Mouse (Mus musculus) hindbrain, embryonic 12.5 days (tissue): Measurements from ENCODE around the gene Hsp90ab1. TPM values are rescaled to one million over a fixed set of nuclear protein-coding genes. Genes with fewer than 3 reads are reported as not detected.

Experiments used
- ATAC-seq: fragments of 200-750 bp; cut with Nextera tagmentation; 2 replicates; pipeline ENCODE4 v1.8.0; 2017; ENCODE audit warnings: moderate TSS enrichment; ENCODE audit not compliant: low FRiP score
- H3K27ac ChIP-seq: fragments of 300-500 bp; sonication (generic); 2 replicates; pipeline ENCODE4 v1.5.1; 2016; ENCODE audit warnings: mild to moderate bottlenecking
- H3K27me3 ChIP-seq: fragments of 300-500 bp; sonication (generic); 2 replicates; pipeline ENCODE4 v1.6.1; 2016; ENCODE audit warnings: mild to moderate bottlenecking
- H3K36me3 ChIP-seq: fragments of 300-500 bp; sonication (generic); 2 replicates; pipeline ENCODE4 v1.6.1; 2016; ENCODE audit warnings: mild to moderate bottlenecking
- H3K4me1 ChIP-seq: fragments of 300-500 bp; sonication (generic); 2 replicates; pipeline ENCODE4 v1.6.1; 2016
- H3K4me2 ChIP-seq: fragments of 300-500 bp; sonication (generic); replicated peaks from 2 replicates; pipeline ENCODE4 v1.6.1; 2016; ENCODE audit warnings: mild to moderate bottlenecking
- H3K4me3 ChIP-seq: fragments of 300-500 bp; sonication (generic); 2 replicates; pipeline ENCODE4 v1.5.1; 2016; ENCODE audit warnings: mild to moderate bottlenecking
- H3K9ac ChIP-seq: fragments of 300-500 bp; sonication (generic); 2 replicates; pipeline ENCODE4 v1.6.1; 2016; ENCODE audit warnings: mild to moderate bottlenecking, moderate library complexity
- H3K9me3 ChIP-seq: fragments of 300-500 bp; sonication (generic); replicated peaks from 2 replicates; pipeline ENCODE4 v1.6.1; 2016; ENCODE audit warnings: mild to moderate bottlenecking
- WGBS: fragments of 180-500 bp; shearing (Covaris S2); methylation state at CpG from one replicate; pipeline ENCODE4 v1.1.7; 2016; 5-methylcytosine and 5-hydroxymethylcytosine counted together
- polyA plus RNA-seq: library from polyadenylated mRNA; unstranded; fragments of >200 nt; fragmentation: Nextera tagmentation; extraction: Ambion mirVana; gene quantifications from 2 replicates; pipeline ENCODE4 v1.2.1, GENCODE M21; 2016

Hsp90ab1 gene
- polyA plus RNA-seq, 1 experiment from 2014 or later = 1,487 TPM

- Histone ChIP-seq H3K4me2 (peak overlapping the region; percentile 71), H3K36me3 (peaks cover 11% of the 10 kb centered on the region), H3K9me3 (no peaks in the 10 kb centered on the region), H3K4me1 (peaks cover 45% of the 10 kb centered on the region), H3K27ac (no peak overlapping the region), H3K9ac (peak overlapping the region; percentile 97; the same call in 1 of the 2 replicates), H3K27me3 (peaks cover 35% of the 10 kb centered on the region), H3K4me3 (0 out of 2 replicates have a peak overlapping the region, but pooled peaks have one; percentile 94)
- ATAC-seq = no peak
- WGBS = 28% methylated on average over 5 of the region's 5 CpGs
Measured at GRCm38 (mm10) chr17:45550253-45550652, 22.8 kb downstream of the Hsp90ab1 start.

- Histone ChIP-seq H3K36me3 (peaks cover 16% of the 10 kb centered on the region), H3K9ac (peak within 1 kb of the TSS; percentile 97), H3K27ac (peak within 1 kb of the TSS; percentile 96), H3K27me3 (peaks cover 41% of the 10 kb centered on the region), H3K4me2 (peak within 1 kb of the TSS; percentile 71), H3K4me3 (peak within 1 kb of the TSS; percentile 94), H3K9me3 (no peaks in the 10 kb centered on the region), H3K4me1 (peaks cover 50% of the 10 kb centered on the region)
- ATAC-seq = peak; percentile 34
- WGBS = 0% methylated on average over 12 of the region's 29 CpGs
Measured at GRCm38 (mm10) chr17:45549617-45550181, 23.4 kb downstream of the Hsp90ab1 start, which contains the start of gene Tmem151b. Gene Tmem151b (minus strand): TSS chr17:45549677.

GRCm38 (mm10) chr17:45548541-45549512 is 24.2 kb downstream of the Hsp90ab1 start:
- H3K27ac ChIP-seq = peak overlapping the region; percentile 96
- WGBS = 3% methylated on average over 58 of the region's 68 CpGs

DNA sequence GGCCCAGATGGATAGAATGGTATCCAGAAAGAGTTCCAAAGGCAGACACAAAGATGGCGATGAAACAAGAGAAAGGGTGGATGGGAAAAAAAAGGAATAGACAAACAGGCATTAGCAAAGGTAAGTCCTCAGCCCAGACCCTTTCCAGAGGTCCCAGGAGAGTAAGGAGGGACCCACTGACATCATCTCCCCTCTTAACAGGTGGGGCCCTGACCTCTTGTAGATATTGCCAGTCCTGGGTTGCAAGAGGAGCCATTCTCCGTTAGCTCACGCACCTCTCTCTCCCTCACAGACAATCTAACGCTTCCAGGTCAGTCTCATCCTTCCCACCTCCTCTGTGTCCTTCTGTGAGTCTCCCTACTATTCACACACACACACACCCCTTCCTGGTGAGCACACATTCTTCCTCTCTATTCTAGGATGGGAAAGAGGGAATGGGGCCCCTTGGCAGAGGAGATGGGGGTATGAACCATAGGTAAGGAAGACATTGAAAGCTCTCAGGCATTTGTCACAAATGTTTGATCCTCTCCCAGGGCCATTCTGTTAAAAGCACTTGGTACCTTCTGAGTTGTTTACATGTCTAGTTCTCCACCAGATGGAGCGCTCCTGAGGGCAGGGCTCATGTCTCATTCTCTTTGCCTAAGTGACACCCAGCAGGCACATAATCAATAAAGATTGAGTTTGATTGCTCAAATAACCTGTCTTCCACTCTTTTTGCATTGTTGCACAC is 25.4 kb downstream of the Hsp90ab1 start:
- no peak for ATAC-seq
- no peaks in the 10 kb centered on the region for H3K9me3 ChIP-seq
- no peak overlapping the region for H3K4me3 ChIP-seq
- no peak overlapping the region for H3K27ac ChIP-seq
- H3K4me2 ChIP-seq = peak overlapping the region; percentile 71
- peaks cover 62% of the 10 kb centered on the region for H3K4me1 ChIP-seq
- peaks cover 20% of the 10 kb centered on the region for H3K36me3 ChIP-seq
- peaks cover 57% of the 10 kb centered on the region for H3K27me3 ChIP-seq
- WGBS = 78% methylated on average over 5 of the region's 5 CpGs
- no peak overlapping the region for H3K9ac ChIP-seq

More at GRCm38 (mm10) chr17:45548541-45549512, 24.2 kb downstream of the Hsp90ab1 start:
- Histone ChIP-seq H3K27me3 (peaks cover 45% of the 10 kb centered on the region), H3K36me3 (peaks cover 20% of the 10 kb centered on the region), H3K9me3 (no peaks in the 10 kb centered on the region), H3K9ac (peak overlapping the region; percentile 97), H3K4me2 (peak overlapping the region; percentile 71), H3K4me1 (peaks cover 59% of the 10 kb centered on the region), H3K4me3 (peak overlapping the region; percentile 94)
- peak; percentile 66 for ATAC-seq

DNA sequence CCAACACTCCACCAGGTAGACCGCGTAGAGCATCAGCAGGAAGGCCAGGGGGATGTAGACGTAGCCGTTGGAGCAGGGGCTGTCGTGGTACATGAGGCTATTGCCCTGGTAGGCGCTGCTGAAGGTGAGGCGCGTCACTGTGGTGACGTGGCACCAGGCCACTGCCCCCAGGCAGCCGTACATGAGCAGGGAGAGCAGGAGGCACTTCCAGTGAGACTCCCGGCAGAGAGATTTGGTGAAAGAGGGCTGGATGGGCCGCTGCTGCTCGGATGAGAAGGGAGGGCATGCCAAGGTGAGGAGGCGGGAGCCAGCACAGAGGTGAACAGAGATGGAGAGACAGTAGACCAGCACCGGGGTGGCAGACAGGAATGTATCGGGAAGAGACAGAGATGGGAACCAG is 26.1 kb downstream of the Hsp90ab1 start:
- H3K4me1 ChIP-seq = peaks cover 61% of the 10 kb centered on the region
- no peak overlapping the region for H3K4me2 ChIP-seq
- H3K4me3 ChIP-seq = no peak overlapping the region
- no peak overlapping the region for H3K27ac ChIP-seq
- no peaks in the 10 kb centered on the region for H3K9me3 ChIP-seq
- ATAC-seq = no peak
- 62% methylated on average over 16 of the region's 16 CpGs for WGBS
- H3K9ac ChIP-seq = no peak overlapping the region
- H3K36me3 ChIP-seq = peaks cover 20% of the 10 kb centered on the region
- H3K27me3 ChIP-seq = peaks cover 62% of the 10 kb centered on the region

DNA sequence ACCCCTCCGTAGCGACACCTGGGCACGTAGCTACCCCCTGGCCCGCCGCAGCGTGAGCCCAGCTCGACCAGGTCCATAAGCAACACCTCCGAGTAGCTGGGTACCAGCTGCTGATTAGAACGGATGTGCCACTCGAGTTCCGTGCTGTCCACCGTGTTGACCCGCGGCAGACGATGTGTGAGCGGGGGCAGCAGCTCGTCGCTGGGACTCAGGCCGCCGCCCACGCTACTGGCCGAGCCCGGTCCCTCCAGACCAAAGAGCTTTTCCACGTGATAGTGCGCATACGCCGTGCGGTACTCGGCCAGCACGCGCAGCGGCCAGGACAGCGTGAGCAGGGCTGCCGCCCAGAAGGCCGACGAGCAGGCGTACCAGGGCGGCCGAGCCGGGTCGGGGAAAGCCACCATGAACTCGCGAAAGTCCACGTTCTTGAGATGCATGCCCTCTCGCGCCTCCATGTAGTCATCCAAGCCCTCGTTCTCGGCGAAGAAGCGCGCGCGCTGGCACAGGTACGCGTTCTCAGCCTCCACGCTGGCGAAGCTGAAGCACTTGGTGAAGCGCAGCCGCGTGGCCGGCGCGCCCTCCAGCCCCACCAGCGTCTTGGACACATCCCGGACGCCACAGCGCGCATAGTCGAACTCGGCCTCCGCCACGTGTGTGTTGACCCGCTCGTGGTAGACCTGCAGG is 27.7 kb downstream of the Hsp90ab1 start:
- Histone ChIP-seq H3K27ac (no peak overlapping the region), H3K9ac (0 out of 2 replicates have a peak overlapping the region, but pooled peaks have one; percentile 38), H3K36me3 (peaks cover 20% of the 10 kb centered on the region), H3K27me3 (peaks cover 73% of the 10 kb centered on the region), H3K4me3 (peak overlapping the region; percentile 18), H3K4me2 (peak overlapping the region; percentile 47), H3K9me3 (no peaks in the 10 kb centered on the region), H3K4me1 (peaks cover 54% of the 10 kb centered on the region)
- 5% methylated on average over 74 of the region's 74 CpGs for WGBS
- ATAC-seq = no peak

DNA sequence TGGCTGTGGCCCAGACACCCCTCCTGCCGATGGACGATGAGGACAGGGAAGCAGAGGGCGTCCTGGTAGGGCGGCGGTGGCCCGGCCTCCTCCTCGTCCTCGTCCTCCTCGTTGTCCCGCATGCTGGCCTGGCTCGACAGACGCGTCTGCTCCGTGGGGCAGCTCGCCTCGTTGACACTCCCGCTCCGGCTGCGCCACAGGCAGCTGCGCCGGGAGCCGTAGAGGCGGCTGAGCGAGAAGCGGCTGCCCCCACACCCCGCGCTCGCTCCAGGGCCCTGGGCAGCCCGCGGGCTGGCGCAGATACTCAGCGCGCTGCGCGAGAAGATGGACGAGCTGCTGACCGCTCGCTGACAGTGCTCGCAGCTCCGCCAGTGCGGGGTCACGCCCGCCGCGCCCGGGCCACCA is 28.2 kb downstream of the Hsp90ab1 start:
- Histone ChIP-seq H3K9ac (0 out of 2 replicates have a peak overlapping the region, but pooled peaks have one; percentile 38), H3K36me3 (peaks cover 20% of the 10 kb centered on the region), H3K27me3 (peaks cover 78% of the 10 kb centered on the region), H3K4me2 (peak overlapping the region; percentile 47), H3K4me1 (peaks cover 48% of the 10 kb centered on the region), H3K9me3 (no peaks in the 10 kb centered on the region), H3K27ac (no peak overlapping the region), H3K4me3 (peak overlapping the region; percentile 18)
- WGBS = 2% methylated on average over 44 of the region's 46 CpGs
- ATAC-seq = no peak

- Histone ChIP-seq H3K9ac (0 out of 2 replicates have a peak overlapping the region, but pooled peaks have one; percentile 38), H3K9me3 (no peaks in the 10 kb centered on the region), H3K27ac (no peak overlapping the region), H3K4me1 (peaks cover 46% of the 10 kb centered on the region), H3K4me3 (peak overlapping the region; percentile 18; the same call in 1 of the 2 replicates), H3K36me3 (peaks cover 20% of the 10 kb centered on the region), H3K4me2 (peak overlapping the region; percentile 47), H3K27me3 (peaks cover 84% of the 10 kb centered on the region)
- peak; percentile 18 for ATAC-seq
- WGBS = 5% methylated on average over 24 of the region's 24 CpGs
Measured at GRCm38 (mm10) chr17:45544001-45544872, 28.8 kb downstream of the Hsp90ab1 start.

- no peak overlapping the region for H3K9ac ChIP-seq
- H3K36me3 ChIP-seq = peaks cover 20% of the 10 kb centered on the region
- ATAC-seq = no peak
- H3K4me2 ChIP-seq = no peak overlapping the region
- no peak overlapping the region for H3K4me3 ChIP-seq
- no peaks in the 10 kb centered on the region for H3K9me3 ChIP-seq
- no peak overlapping the region for H3K27ac ChIP-seq
- H3K4me1 ChIP-seq = peaks cover 37% of the 10 kb centered on the region
- WGBS = 26% methylated on average over 1 of the region's 1 CpGs
- H3K27me3 ChIP-seq = peaks cover 89% of the 10 kb centered on the region
Measured at GRCm38 (mm10) chr17:45543115-45543514, 30.0 kb downstream of the Hsp90ab1 start.

GRCm38 (mm10) chr17:45542705-45543104 is 30.4 kb downstream of the Hsp90ab1 start:
- no peak overlapping the region for H3K27ac ChIP-seq
- no peak overlapping the region for H3K4me3 ChIP-seq
- H3K27me3 ChIP-seq = peaks cover 89% of the 10 kb centered on the region

More at GRCm38 (mm10) chr17:45542705-45543104, 30.4 kb downstream of the Hsp90ab1 start:
- H3K4me2 ChIP-seq = no peak overlapping the region
- H3K9ac ChIP-seq = no peak overlapping the region
- no peak for ATAC-seq
- WGBS = 74% methylated on average over 2 of the region's 2 CpGs
- peaks cover 20% of the 10 kb centered on the region for H3K36me3 ChIP-seq
- H3K4me1 ChIP-seq = peaks cover 33% of the 10 kb centered on the region
- no peaks in the 10 kb centered on the region for H3K9me3 ChIP-seq
